Comparison of ENCODE assay signal across 8 mouse cellular contexts in genomic region chr11:118401760-118402280, GRCm38 (mm10). TPM values are rescaled to one million over a fixed set of nuclear protein-coding genes. Genes with fewer than 3 reads are reported as not detected.
DNase-seq lines count a peak whose midpoint lies in the region; ATAC-seq and TF ChIP-seq lines count a peak whose summit lies in the region.

Lgals3bp (minus strand) TSS chr11:118402092.

- no peak for TF ChIP-seq EP300 in stomach, postnatal 0 days (optimal IDR thresholded peaks at IDR 0.05)

- ATAC-seq in midbrain, embryonic 14.5 days (ENCODE audit: low FRiP score, low TSS enrichment): no peak
- ATAC-seq in intestine, embryonic 15.5 days: peak; percentile 87
- peak; percentile 90 for ATAC-seq in stomach, postnatal 0 days (ENCODE audit: low FRiP score, low TSS enrichment)

- intact Hi-C loops in left cerebral cortex, postnatal 10 days (cut with DNase I): loop anchor here (10.0 kb wide), 1 partner anchor 317 kb away; no protein-coding TSS in a partner anchor

- H3K27ac ChIP-seq in midbrain, embryonic 14.5 days (replicated peaks; ENCODE audit: low read depth, low read length): no peak within 1 kb of the TSS
- H3K27ac ChIP-seq in midbrain, embryonic 10.5 days (replicated peaks): no peak within 1 kb of the TSS; the same call in 1 of the 2 replicates
- H3K27ac ChIP-seq in intestine, embryonic 15.5 days: peak within 1 kb of the TSS; percentile 95
- peak within 1 kb of the TSS; percentile 96 for H3K27ac ChIP-seq in macrophage
- H3K27ac ChIP-seq in stomach, postnatal 0 days (replicated peaks): peak within 1 kb of the TSS; percentile 94

- H3K36me3 ChIP-seq in midbrain, embryonic 14.5 days (ENCODE audit: control insufficient read depth, insufficient read depth, low read length): peaks cover 13% of the 10 kb centered on the region
- H3K36me3 ChIP-seq in midbrain, embryonic 10.5 days: peaks cover 18% of the 10 kb centered on the region
- peaks cover 8% of the 10 kb centered on the region for H3K36me3 ChIP-seq in intestine, embryonic 15.5 days
- peaks cover 45% of the 10 kb centered on the region for H3K36me3 ChIP-seq in macrophage (ENCODE audit: inconsistent target)
- peaks cover 5% of the 10 kb centered on the region; the same call in 1 of the 2 replicates for H3K36me3 ChIP-seq in stomach, postnatal 0 days (ENCODE audit: control insufficient read depth, insufficient read depth, low read length)

- H3K4me1 ChIP-seq in midbrain, embryonic 14.5 days (ENCODE audit: control insufficient read depth, insufficient read depth, low read length): no peaks in the 10 kb centered on the region
- H3K4me1 ChIP-seq in midbrain, embryonic 10.5 days: peaks cover 17% of the 10 kb centered on the region; the same call in 1 of the 2 replicates
- peaks cover 37% of the 10 kb centered on the region for H3K4me1 ChIP-seq in intestine, embryonic 15.5 days (replicated peaks)
- H3K4me1 ChIP-seq in stomach, postnatal 0 days (replicated peaks; ENCODE audit: control insufficient read depth, insufficient read depth): peaks cover 10% of the 10 kb centered on the region; the same call in 1 of the 2 replicates

- no peaks in the 10 kb centered on the region for H3K27me3 ChIP-seq in midbrain, embryonic 14.5 days (ENCODE audit: control insufficient read depth, insufficient read depth, low read length)
- no peaks in the 10 kb centered on the region for H3K27me3 ChIP-seq in midbrain, embryonic 10.5 days (ENCODE audit: low read depth, poor library complexity, severe bottlenecking)
- H3K27me3 ChIP-seq in intestine, embryonic 15.5 days (replicated peaks): no peaks in the 10 kb centered on the region
- H3K27me3 ChIP-seq in stomach, postnatal 0 days (ENCODE audit: control insufficient read depth, insufficient read depth, low read length): no peaks in the 10 kb centered on the region

- peaks cover 48% of the 10 kb centered on the region for H3K79me2 ChIP-seq in macrophage (ENCODE audit: inconsistent target)

- TF ChIP-seq CTCF in stomach, postnatal 0 days (IDR thresholded peaks at IDR 0.05; ENCODE audit: low read depth): peak; percentile 71

- H3K9me3 ChIP-seq in midbrain, embryonic 14.5 days (ENCODE audit: control insufficient read depth, low read length): no peaks in the 10 kb centered on the region
- no peaks in the 10 kb centered on the region for H3K9me3 ChIP-seq in midbrain, embryonic 10.5 days (replicated peaks)
- H3K9me3 ChIP-seq in intestine, embryonic 15.5 days: no peaks in the 10 kb centered on the region
- H3K9me3 ChIP-seq in stomach, postnatal 0 days (ENCODE audit: control insufficient read depth, low read length): no peaks in the 10 kb centered on the region

- 54% methylated on average over 7 of the region's 7 CpGs for WGBS in midbrain, embryonic 14.5 days
- WGBS in midbrain, embryonic 10.5 days: 65% methylated on average over 7 of the region's 7 CpGs
- 12% methylated on average over 7 of the region's 7 CpGs for WGBS in intestine, embryonic 15.5 days
- 17% methylated on average over 7 of the region's 7 CpGs for WGBS in macrophage (ENCODE audit: missing documents)
- 29% methylated on average over 7 of the region's 7 CpGs for WGBS in stomach, postnatal 0 days

- H3K9ac ChIP-seq in midbrain, embryonic 14.5 days (replicated peaks; ENCODE audit: low read length): no peak within 1 kb of the TSS
- H3K9ac ChIP-seq in intestine, embryonic 15.5 days: peak within 1 kb of the TSS; percentile 53
- peak within 1 kb of the TSS; percentile 61 for H3K9ac ChIP-seq in stomach, postnatal 0 days (ENCODE audit: low read length)

- H3K4me2 ChIP-seq in midbrain, embryonic 14.5 days (ENCODE audit: low read length): no peak within 1 kb of the TSS
- peak within 1 kb of the TSS; percentile 60 for H3K4me2 ChIP-seq in intestine, embryonic 15.5 days (replicated peaks)
- peak within 1 kb of the TSS; percentile 57 for H3K4me2 ChIP-seq in stomach, postnatal 0 days (replicated peaks; ENCODE audit: low read depth)

- DNase-seq in midbrain, embryonic 14.5 days: peak; percentile 44
- DNase-seq in midbrain, embryonic 10.5 days (ENCODE audit: low spot score): no peak
- DNase-seq in cerebellum, adult 8-10 months: peak; percentile 64
- peak in 1 of 2 experiments; percentile 16 for DNase-seq in gastrocnemius, postnatal 4 days (ENCODE audit: low spot score in 2 of 2)
- peak; percentile 63 to 66 for DNase-seq in left cerebral cortex, postnatal 10 days (ENCODE audit: extremely low spot score in 1 of 2, low spot score in 2 of 2)
- peak; percentile 82 for DNase-seq in stomach, postnatal 0 days (ENCODE audit: low spot score)

- no peak within 1 kb of the TSS for H3K4me3 ChIP-seq in midbrain, embryonic 14.5 days (replicated peaks; ENCODE audit: low read depth, low read length)
- H3K4me3 ChIP-seq in midbrain, embryonic 10.5 days: no peak within 1 kb of the TSS
- H3K4me3 ChIP-seq in intestine, embryonic 15.5 days (replicated peaks): peak within 1 kb of the TSS; percentile 37
- H3K4me3 ChIP-seq in macrophage (ENCODE audit: inconsistent target): peak within 1 kb of the TSS; percentile 88
- H3K4me3 ChIP-seq in stomach, postnatal 0 days (ENCODE audit: low read depth, low read length): peak within 1 kb of the TSS; percentile 30

RNA-seq across cellular contexts. Expression of gene Lgals3bp, which starts in this region (rescaled TPM):
- polyA plus RNA-seq in midbrain, embryonic 14.5 days (2014; fragmentation: Nextera tagmentation; extraction: Ambion mirVana): 1.8 and 5.5 TPM in 2 replicates
- polyA plus RNA-seq in midbrain, embryonic 10.5 days (2016; fragmentation: Nextera tagmentation; extraction: Ambion mirVana): 0.68 and 1.7 TPM in 2 replicates
- total RNA-seq in gastrocnemius, postnatal 4 days (2021): 10 to 100 TPM; 16.3 to 19.6 TPM
- 153 and 171 TPM in 2 replicates for polyA plus RNA-seq in intestine, embryonic 15.5 days (2015; fragmentation: Nextera tagmentation; extraction: Ambion mirVana)
- 10 to 100 TPM; 10.1 to 11.7 TPM for total RNA-seq in left cerebral cortex, postnatal 10 days (2021)
- total RNA-seq in macrophage (2018; cell fraction: chromatin; rRNA removed): 100 to 1,000 TPM; 127 to 562 (median 307) TPM
- 1,000 to 10,000 TPM in 23 of 26 experiments, 100 to 1,000 TPM in 3; 854 to 2,702 (median 1,648) TPM for total RNA-seq in macrophage (2018; cell fraction: cytosol; rRNA removed)
- 1,000 to 10,000 TPM in 15 of 26 experiments, 100 to 1,000 TPM in 11; 559 to 2,830 (median 1,334) TPM for total RNA-seq in macrophage (2018; cell fraction: nucleus; rRNA removed)
- 1,136 to 1,462 TPM (median 1,417 TPM) in 3 replicates for polyA plus RNA-seq in macrophage (2018)
- 142 and 144 TPM in 2 replicates for polyA plus RNA-seq in stomach, postnatal 0 days (2015; fragmentation: Nextera tagmentation; extraction: Ambion mirVana)

Comparison
In these comparisons a context has a peak if more than half of its experiments do, and no peak if none do; other contexts are left out.
1. RNA of gene Lgals3bp (polyA plus RNA-seq): 1,136 to 1,462 TPM in macrophage, 153 to 171 TPM in intestine, embryonic 15.5 days and 142 to 144 TPM in stomach, postnatal 0 days; 1.8 to 5.5 TPM in midbrain, embryonic 14.5 days and 0.68 to 1.7 TPM in midbrain, embryonic 10.5 days; every median in the first group is over 10 times any median in the second.
2. H3K27ac ChIP-seq: peak in intestine, embryonic 15.5 days (single experiment), macrophage (single experiment) and stomach, postnatal 0 days (single experiment); none in midbrain, embryonic 14.5 days (single experiment) and midbrain, embryonic 10.5 days (single experiment).
3. H3K4me3 ChIP-seq: peak in intestine, embryonic 15.5 days (single experiment), macrophage (single experiment) and stomach, postnatal 0 days (single experiment); none in midbrain, embryonic 14.5 days (single experiment) and midbrain, embryonic 10.5 days (single experiment).